Mouse (Mus musculus) MEL (cell line): ENCODE measurements around the gene 1700113H08Rik.

ENCODE experiments used
- CTCF ChIP-seq, 3 experiments: IDR thresholded peaks in 2 of 3; conservative IDR thresholded peaks in 1 of 3; 2 replicates each; pipeline ENCODE4 v1.5.1; 2011 to 2012; ENCODE audit warnings: low read length in 3 of 3, low read depth in 2 of 3, mild to moderate bottlenecking in 2 of 3, improper control_type of control experiment in 1 of 3, inconsistent platforms in 1 of 3, mixed read lengths in 1 of 3, moderate library complexity in 1 of 3; ENCODE audit not compliant: control insufficient read depth in 1 of 3, insufficient read depth in 1 of 3, poor library complexity in 1 of 3, severe bottlenecking in 1 of 3
- EP300 ChIP-seq, 2 experiments: IDR thresholded peaks; 2 replicates each; pipeline ENCODE4 v1.6.1; 2011; ENCODE audit warnings: improper control_type of control experiment in 2 of 2, low read length in 2 of 2, low read depth in 1 of 2, mild to moderate bottlenecking in 1 of 2
- ETS1 ChIP-seq: IDR thresholded peaks from 2 replicates; pipeline ENCODE4 v1.6.1; 2012; ENCODE audit warnings: low read depth, mild to moderate bottlenecking, inconsistent platforms, low read length, improper control_type of control experiment, moderate library complexity
- POLR2A ChIP-seq, 2 experiments: IDR thresholded peaks; 2 replicates each; pipeline ENCODE4 v1.6.1; 2011 to 2012; ENCODE audit warnings: low read length in 2 of 2, mild to moderate bottlenecking in 2 of 2, control low read depth in 1 of 2, improper control_type of control experiment in 1 of 2, low read depth in 1 of 2, moderate library complexity in 1 of 2; ENCODE audit not compliant: control insufficient read depth in 1 of 2, insufficient read depth in 1 of 2, poor library complexity in 1 of 2
- POLR2AphosphoS5 ChIP-seq: IDR thresholded peaks from 2 replicates; pipeline ENCODE4 v1.6.1; 2012; ENCODE audit warnings: low read depth, borderline replicate concordance, mild to moderate bottlenecking, inconsistent platforms, low read length, moderate library complexity, mixed read lengths
- UBTF ChIP-seq: IDR thresholded peaks from 2 replicates; pipeline ENCODE4 v1.6.1; 2012; ENCODE audit warnings: low read depth, mild to moderate bottlenecking, inconsistent platforms, low read length, improper control_type of control experiment, moderate library complexity, borderline replicate concordance; ENCODE audit not compliant: insufficient read depth

GRCm38 (mm10) chr10:87039340-87039739, 18.5 kb upstream of the 1700113H08Rik start:
- no peak for TF ChIP-seq POLR2AphosphoS5
- TF ChIP-seq CTCF (IDR thresholded peaks at IDR 0.05 in 2 of 3, conservative IDR thresholded peaks at IDR 0.05 in 1 of 3; ENCODE audit: control insufficient read depth in 1 of 3, insufficient read depth in 1 of 3, low read depth in 2 of 3, low read length in 3 of 3, poor library complexity in 1 of 3, severe bottlenecking in 1 of 3): no peak
- no peak for TF ChIP-seq UBTF
- no peak for TF ChIP-seq EP300 (IDR thresholded peaks at IDR 0.05; ENCODE audit: low read depth in 1 of 2, low read length in 2 of 2)
- TF ChIP-seq POLR2A (IDR thresholded peaks at IDR 0.05; ENCODE audit: control insufficient read depth in 1 of 2, insufficient read depth in 1 of 2, low read depth in 1 of 2, low read length in 2 of 2, poor library complexity in 1 of 2): no peak
- TF ChIP-seq ETS1: no peak
